Mouse (Mus musculus) spleen, adult 2 months (tissue): ENCODE data around the gene Fam43a.

ENCODE experiments used
- CTCF ChIP-seq: fragments of 200-500 bp; IDR thresholded peaks from 2 replicates; pipeline ENCODE4 v1.5.1; 2011; ENCODE audit warnings: mild to moderate bottlenecking, inconsistent platforms; ENCODE audit not compliant: insufficient read depth, insufficient read length, insufficient replicate concordance; ENCODE audit errors: extremely low read depth
- POLR2A ChIP-seq: fragments of 200-500 bp; IDR thresholded peaks from 2 replicates; pipeline ENCODE4 v1.6.1; 2011; ENCODE audit warnings: low read depth, low read length, inconsistent platforms

GRCm38 (mm10) chr16:30559312-30559992 lies 40.1 kb upstream of the Fam43a start:
- TF ChIP-seq CTCF (no peak), POLR2A (no peak)
